Mouse (Mus musculus) adipocyte (in vitro differentiated cells): ENCODE measurements at regions not wholly inside any gene's neighbourhood (a gene's known extent, or its start where the extent isn't known, plus 50 kb on each side); places are given as distances from the start of the nearest gene placed in this dataset.
"Not testable (repeated sequence)": the region's sequence is repeated elsewhere in the genome, so short reads cannot be mapped to it uniquely, and the experiment has no call there.

Source experiments
- DNase-seq: peaks from one replicate; pipeline ENCODE4 v3.0.0-alpha.2; 2016; ENCODE audit warnings: low spot score

DNA sequence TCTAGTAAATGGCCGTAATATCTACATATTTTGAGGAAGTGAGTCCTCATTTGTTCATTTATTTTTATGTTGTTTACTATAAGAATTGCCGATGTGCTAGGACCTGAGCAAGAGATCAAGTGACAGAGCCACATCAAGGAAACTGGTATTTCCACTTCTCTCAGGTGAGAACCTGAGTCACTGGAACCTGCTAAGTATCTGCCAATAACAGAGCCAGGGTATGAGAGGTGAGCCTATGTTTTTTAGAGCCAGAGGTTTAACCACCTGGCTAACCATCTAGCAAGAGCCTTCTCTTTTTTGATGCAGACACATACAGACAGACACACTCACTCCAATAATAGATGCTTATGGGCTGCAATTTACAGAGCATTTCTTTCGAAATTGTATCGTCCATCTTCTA is 101.2 kb upstream of the Fam78b start:
- no peak for DNase-seq

DNA sequence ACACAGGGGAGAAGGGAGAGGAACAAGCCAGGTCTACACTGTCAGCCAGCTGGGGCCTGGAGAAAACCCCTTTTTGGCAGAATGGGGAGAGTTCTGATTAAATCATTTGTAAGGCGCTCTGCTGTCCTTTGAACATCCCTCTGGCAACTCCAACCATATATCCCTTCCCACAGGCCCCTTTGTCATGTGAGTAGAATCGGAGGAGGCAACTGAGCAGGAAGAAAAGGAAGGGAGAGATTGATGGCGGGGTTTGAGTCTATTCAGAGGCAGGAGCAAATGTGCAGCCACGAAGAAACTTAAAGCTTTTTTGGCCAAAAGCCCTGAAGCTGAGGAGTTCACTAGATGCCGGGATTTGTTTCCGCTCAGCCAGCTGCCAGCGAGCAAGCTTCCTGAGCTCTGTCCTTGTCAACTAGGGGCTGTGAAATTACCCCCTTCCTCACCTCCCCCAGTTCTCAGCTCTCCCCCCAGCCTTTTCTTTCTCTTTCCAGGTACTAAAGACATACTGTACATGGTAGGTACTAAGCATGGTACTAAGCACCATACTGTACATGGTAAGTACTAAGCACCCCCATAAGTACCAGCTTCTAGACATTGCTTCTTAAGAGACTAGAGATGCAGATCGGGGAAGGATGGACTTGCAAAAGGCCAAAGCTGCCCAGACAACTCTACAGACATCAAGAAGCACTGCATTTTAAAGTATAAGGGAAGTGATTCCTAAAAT is 100.6 kb upstream of the Fam78b start:
- DNase-seq: no peak

DNA sequence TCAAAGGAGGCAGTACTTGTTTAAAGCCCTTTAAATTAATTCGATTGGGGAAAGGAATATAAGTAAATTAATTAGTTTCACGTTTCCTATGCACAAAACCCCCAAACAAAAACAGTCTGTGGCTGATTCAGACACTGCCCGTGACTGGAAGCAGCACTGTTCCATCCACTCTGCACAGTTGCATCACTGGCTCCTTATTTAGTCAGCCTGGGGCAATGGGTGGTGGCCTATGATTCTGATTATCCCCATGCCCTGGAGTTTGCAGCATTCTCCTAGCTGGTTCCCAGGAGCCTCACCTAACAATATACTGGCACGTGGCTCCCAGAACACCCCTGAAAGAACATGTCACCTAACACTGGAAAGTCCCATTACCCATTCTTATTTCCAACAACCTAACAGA is 99.6 kb upstream of the Fam78b start:
- no peak for DNase-seq

DNA sequence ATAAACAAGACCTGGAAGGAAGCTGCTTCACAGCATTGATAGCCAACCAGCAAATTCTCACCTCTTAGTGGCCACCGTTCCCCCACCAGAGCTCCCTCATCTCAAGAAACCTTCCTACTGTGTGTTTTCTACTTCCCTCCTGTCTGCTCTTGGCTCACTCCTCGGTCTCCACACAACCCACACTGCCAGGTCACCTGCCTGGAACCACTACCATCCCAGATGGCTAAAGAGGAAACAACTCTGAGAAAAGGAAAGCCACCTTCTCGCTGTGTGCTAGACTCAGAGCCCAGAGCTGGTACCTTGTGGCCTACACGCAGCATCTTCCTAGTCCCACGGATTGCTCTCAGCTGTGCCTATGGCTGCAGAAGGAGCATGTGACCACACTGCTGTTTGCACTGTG is 97.8 kb upstream of the Fam78b start:
- DNase-seq: no peak

DNA sequence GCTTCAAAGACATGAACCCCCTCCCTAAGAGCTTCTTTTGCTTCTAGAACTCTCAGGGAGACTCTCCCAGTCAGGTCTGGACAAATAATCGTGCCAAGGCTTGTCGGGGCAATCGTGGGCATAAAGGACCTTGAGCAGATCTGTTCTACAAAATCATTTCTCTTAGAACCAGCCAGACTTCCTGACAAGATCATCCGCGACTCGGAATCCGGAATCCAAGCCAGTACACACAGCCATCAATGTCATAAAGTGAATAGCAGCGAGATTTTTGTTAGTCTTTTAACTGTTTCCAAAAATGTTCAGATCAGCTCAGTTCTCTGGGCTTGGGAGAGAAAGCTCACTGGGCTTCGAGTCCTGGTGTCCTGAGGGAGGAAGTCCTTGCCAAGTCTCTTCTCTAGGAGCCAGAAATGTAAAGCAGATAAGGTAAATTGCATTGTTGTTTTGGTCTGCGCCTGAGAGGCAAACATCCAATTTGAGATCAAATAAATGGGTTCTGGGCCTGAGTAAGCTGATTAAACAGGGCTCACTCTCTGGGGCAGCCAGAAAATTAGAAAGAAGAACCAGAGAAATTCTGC is 92.9 kb upstream of the Fam78b start:
- no peak for DNase-seq

DNA sequence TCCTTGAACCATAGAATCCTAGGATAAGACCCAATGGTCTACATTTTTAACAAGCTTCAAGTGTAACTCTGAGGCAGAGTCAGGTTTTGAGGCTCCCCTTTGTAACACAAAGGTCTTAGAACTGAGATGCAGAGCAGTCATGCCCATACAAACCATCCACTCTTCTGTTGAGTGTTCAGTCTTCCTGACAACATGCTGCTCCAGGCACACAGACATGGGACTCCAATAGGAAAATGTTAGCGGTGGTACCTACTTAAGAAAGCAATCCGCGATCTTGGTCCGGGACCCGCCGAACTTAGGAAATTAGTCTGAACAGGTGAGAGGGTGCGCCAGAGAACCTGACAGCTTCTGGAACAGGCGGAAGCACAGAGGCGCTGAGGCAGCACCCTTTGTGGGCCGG is 89.0 kb upstream of the Fam78b start:
- not testable (repeated sequence) for DNase-seq

DNA sequence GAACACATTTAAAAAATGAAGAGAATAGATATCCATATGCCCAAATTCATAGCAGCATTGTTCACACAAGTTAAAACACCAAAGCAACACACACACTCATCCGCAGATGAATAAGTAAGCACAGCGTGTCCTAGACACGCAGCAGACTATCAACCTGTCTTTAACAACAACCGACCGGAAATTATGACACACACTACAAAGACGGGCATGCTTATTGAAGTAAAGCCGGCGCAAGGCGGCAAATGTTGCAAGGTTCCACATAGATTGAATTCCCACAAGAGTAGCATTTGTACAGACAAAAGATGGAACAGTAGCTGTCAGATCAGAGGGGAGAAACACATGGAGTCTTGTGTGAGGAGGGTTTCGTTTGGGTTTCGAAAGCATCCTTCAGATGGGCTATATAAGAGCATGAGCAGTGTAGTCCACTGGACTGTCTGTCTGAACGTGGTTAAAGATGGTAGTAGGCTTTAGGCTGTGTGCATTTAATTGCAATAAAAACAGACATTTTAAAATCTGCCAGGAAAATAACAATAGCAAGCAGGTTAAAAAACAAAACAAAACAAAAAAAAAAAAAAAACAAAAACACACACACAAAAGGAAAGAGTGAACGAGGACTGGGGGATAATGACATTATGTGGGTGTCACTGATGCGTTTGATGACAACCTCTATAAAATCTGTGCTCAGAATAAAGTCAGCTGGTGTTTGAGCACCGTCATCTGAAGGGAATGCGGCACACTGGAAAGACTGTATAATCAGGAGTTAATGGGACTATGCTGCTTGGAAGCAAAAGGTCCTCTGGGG is 78.1 kb upstream of the Fam78b start:
- DNase-seq: no peak

DNA sequence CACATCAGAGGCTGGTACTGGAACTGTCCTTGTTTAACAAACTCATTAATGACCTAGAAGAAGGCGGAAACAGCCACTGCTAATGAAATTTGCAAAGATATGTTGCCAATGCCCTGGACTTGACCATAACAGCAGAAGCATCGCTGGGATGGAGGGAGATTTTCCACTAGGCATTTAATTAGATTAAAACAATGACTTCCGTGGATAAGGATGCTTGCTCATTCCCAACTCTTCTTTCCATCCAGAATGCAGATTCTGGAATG is 77.6 kb upstream of the Fam78b start:
- DNase-seq: no peak

DNA sequence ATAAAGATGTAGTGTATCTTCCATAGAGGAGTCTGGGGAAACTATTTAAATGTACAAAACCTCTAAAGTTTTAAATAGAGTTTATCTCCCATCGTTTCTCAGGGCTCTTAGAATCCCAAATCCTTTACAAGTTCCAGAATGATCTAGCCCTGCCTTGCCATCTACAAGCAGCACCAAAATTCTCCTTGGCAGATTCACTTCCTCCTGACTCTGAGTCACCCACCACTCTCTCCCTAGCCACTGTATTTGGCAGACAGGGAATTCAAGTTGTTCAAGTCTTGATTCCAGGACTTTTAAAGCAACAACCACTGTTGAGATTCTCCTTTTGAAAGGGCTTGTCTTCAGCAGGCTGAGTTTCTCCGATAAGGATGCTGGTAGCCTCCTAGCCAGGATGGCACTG is 77.1 kb upstream of the Fam78b start:
- no peak for DNase-seq

DNA sequence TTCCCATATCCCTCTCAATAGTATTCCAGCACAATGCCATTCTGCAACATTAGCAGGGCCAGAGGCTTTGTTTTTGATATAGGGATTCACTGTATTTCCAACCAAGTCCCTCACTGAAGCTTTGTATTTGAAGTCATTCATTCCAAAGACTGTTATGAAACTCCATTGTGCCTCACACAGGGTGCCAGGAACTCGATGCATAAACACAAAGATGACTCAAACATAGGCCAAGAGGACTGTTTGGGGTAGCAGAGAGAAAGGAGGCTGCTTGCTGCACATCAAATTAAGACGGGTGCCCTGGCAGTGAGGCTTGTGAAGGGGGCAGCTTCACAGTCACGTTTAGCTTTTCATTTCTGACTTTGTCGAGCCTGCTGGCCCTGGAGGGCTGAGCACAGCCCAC is 75.1 kb upstream of the Fam78b start:
- no peak for DNase-seq

DNA sequence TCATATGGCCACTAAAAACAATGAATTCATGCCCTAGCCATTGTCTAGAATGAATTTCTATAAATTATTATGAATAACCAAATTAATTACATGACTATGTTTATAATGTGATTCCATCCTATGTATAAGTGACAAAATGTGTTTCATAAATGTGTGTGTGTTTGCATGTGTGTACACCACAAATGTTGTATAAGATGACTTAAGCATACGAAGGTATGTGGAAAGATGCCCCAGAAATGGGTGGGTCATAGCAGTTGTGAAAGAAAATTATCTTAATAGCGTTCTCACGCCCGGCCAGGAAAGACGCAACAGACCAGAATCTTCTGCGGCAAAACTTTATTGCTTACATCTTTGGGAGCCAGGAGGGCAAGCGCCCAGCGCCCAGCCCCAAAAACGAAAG is 61.5 kb upstream of the Fam78b start:
- DNase-seq: not testable (repeated sequence)

DNA sequence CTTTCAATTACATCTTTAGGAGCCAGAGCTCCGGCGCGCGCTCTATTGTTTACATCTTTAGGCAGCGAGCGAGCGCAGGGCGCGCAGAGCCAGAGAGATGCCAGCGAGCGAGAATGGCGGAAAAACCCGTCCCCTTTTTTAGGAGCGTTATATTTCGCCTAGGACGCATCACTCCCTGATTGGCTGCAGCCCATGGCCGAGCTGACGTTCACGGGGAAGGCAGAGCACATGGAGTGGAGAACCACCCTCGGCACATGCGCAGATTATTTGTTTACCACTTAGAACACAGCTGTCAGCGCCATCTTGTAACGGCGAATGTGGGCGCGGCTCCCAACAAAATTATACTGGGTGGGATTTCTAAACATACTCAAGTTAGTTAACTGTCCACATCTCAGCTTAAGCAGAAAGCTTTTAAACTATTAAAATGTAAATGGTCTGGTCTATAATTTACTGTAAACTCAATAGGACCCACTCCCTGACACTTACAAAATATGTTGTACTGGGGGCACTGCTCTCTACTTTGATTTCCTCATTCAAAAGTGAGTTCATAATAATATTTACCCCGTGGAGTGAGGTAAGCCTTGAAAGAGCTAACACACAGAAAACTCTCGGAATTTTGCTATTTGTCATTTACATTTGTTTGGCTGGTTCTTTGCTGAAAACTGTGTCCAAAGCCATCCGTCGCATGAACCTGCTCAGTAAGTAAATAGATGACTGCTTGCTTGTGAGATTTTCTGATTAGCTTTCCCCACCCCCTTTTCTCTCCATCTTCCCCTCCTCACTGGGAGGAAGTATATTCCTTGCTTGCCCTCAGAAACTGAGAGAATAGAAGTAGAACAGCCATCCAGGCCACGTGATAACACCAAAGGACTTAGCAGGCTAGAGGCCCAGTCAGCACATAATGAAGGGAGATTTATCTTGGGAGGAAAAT is 60.8 kb upstream of the Fam78b start:
- not testable (repeated sequence) for DNase-seq

DNA sequence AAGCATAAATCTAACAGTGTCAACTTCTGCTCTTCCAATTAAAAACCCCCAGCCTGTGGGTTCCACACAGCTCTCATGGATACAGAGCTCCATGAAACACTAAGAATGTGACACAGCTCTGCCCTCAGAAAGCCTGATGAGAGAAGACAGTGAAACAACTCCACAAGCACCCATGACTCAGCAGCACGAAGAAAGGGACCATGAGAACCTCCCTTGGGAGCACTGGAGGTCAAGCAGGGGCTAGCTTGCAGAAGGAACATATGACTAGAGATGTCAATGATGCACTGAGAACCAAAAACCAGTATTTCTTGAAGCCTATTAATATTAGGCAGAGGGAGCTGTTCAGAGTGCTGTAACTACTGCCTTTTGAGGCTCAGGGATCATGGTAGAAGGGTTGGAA is 59.0 kb upstream of the Fam78b start:
- no peak for DNase-seq

DNA sequence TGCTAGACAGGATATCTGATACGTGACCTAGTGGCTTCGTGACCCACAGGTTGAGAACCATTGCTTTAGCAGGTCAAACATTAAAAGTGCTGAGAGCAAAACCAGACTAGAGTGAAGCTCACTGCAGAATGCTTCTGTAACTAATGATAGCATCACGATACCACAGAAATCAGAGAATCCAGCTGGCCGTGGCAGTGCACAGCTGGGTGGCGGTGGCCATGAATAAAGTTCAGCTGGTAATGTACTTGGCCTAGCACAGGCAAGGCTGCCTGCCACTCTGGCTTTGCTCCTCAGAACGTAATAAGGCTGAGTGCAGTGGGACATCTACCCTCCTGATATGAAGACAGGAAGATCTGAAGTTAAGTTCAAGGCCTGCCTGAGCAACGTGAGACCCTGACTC is 56.7 kb upstream of the Fam78b start:
- no peak for DNase-seq

DNA sequence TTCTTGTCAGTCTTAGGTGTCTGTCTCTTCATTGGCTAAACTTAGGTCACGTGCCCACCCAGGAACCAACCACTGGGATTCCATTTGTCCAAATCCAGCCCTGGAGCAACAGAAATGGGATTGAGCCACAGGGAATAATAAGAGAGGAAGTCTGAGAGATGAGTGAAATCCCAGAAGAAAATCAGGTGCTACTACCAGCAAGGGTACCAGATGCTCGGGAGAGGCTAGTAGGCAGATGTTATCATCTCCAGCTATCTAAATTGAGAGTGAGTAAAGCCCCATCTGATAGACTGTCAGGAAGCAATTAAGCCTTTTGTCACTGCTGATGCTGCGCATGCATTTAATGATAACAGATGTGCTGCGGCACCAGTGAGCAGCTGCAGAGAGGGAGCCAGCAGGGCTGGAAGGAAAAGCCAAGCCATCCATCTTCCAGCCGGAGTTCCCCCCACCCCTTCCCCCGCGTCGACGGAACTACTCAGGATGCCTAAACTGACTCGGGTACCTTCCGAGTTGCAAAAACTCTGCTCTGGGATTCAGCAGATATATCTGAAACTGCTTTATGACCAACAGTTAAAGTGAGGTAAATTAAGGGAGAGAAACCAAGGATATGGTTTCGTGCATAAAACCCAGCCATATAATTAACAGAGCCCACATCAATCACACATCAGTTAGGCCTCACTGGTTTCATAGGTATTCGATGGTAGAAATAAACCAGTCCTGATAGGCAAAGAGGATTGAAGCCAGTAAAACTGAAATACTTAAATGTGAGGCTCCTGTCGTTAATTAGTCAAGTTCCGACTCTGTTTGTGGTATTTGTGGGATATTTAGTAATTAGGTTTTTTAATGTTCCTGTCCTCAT is 53.1 kb upstream of the Fam78b start:
- no peak for DNase-seq
